Mouse (Mus musculus): Measurements from ENCODE around the gene Zdhhc18. TPM values are rescaled to one million over a fixed set of nuclear protein-coding genes. Genes with fewer than 3 reads are reported as not detected.

The Zdhhc18 gene
- total and polyA plus RNA-seq, 3 experiments: 6.7 to 15.6 TPM; not detected in 1

DNA sequence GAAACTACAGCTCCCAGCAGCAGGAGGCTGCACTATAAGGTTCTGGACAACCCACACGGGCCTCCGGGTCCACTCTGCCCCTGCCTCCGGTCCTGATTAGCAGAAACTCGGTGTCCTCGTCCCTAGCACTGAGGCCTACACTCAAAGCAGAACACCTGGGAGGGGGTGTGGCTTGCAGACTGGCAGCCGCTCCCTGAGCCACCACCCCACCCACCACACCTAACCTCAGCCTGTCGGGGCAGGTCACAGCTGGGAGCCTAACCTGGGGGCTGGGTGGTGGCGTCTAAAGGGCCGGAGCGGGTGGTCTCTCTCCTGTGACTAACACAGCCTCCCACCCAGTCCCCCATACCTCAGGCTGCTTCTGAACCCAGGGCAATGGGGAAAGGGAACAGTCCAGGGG lies 42.7 kb downstream of the Zdhhc18 start:
- no peak overlapping the region for H3K4me3 ChIP-seq (ENCODE audit: control insufficient read depth in 1 of 2, insufficient read depth in 1 of 2, low read depth in 2 of 2, low read length in 2 of 2)
- H3K36me3 ChIP-seq (ENCODE audit: control insufficient read depth in 1 of 2, insufficient read depth in 2 of 2, low read length in 2 of 2): no peaks in the 10 kb centered on the region
- H3K27me3 ChIP-seq (ENCODE audit: control insufficient read depth in 1 of 2, insufficient read depth in 2 of 2, low read length in 2 of 2): no peaks in the 10 kb centered on the region
- TF ChIP-seq ZMIZ1 (IDR thresholded peaks at IDR 0.05; ENCODE audit: low read depth, low read length): no peak
- TF ChIP-seq BHLHE40 (IDR thresholded peaks at IDR 0.05; ENCODE audit: borderline replicate concordance, low read depth, low read length): no peak
- TF ChIP-seq GABPA (IDR thresholded peaks at IDR 0.05; ENCODE audit: low read depth, low read length): no peak
- no peak for TF ChIP-seq ZC3H11A (IDR thresholded peaks at IDR 0.05; ENCODE audit: low read depth, low read length)
- no peak for TF ChIP-seq MAX (IDR thresholded peaks at IDR 0.05; ENCODE audit: low read length)
- TF ChIP-seq MXI1 (IDR thresholded peaks at IDR 0.05; ENCODE audit: low read depth, low read length): no peak
- no peak for TF ChIP-seq ZKSCAN1 (IDR thresholded peaks at IDR 0.05; ENCODE audit: low read depth, low read length)
- TF ChIP-seq ETS1 (IDR thresholded peaks at IDR 0.05; ENCODE audit: low read depth, low read length): no peak
- no peak for TF ChIP-seq CHD1 (IDR thresholded peaks at IDR 0.05; ENCODE audit: low read depth, low read length)
- H3K27ac ChIP-seq (ENCODE audit: control insufficient read depth, low read depth, low read length): no peak overlapping the region
- no peaks in the 10 kb centered on the region for H3K4me1 ChIP-seq (ENCODE audit: control insufficient read depth in 1 of 2, insufficient read depth in 2 of 2, low read length in 2 of 2)
- no peak overlapping the region for H3K9ac ChIP-seq (ENCODE audit: control insufficient read depth, low read depth, low read length, poor library complexity, severe bottlenecking)
- no peaks in the 10 kb centered on the region for H3K79me2 ChIP-seq (ENCODE audit: control insufficient read depth, insufficient read depth, low read length, poor library complexity)
- H3K9me3 ChIP-seq (replicated peaks; ENCODE audit: insufficient read depth, low read length): no peaks in the 10 kb centered on the region
- DNase-seq (ENCODE audit: low read depth, low spot score): no peak

DNA sequence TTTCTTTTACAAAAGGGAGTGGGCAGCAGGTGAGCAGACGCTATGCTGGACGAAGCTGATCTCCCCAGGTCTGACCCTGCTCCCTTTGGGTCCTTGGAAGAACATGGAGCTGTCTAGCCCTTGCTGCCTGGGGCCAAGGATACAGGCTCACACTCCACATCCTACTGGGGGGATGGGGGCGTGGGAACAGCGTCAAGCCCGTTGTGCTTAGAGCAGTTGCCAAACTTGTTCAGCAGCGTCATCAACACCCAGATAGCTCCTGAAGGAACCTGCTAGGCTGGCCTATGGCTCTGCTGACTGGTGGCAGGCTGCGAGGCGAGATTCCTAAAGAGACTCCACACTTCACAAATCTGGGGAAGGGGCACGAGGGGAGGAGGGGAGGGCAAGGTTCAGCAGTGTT lies 44.6 kb downstream of the Zdhhc18 start:
- DNase-seq (ENCODE audit: low read depth, low spot score): no peak
- Histone ChIP-seq H3K9me3 (replicated peaks; ENCODE audit: insufficient read depth, low read length) (no peaks in the 10 kb centered on the region), H3K79me2 (ENCODE audit: control insufficient read depth, insufficient read depth, low read length, poor library complexity) (no peaks in the 10 kb centered on the region), H3K27me3 (ENCODE audit: control insufficient read depth in 1 of 2, insufficient read depth in 2 of 2, low read length in 2 of 2) (no peaks in the 10 kb centered on the region), H3K9ac (ENCODE audit: control insufficient read depth, low read depth, low read length, poor library complexity, severe bottlenecking) (no peak overlapping the region), H3K4me3 (ENCODE audit: control insufficient read depth in 1 of 2, insufficient read depth in 1 of 2, low read depth in 2 of 2, low read length in 2 of 2) (no peak overlapping the region), H3K36me3 (ENCODE audit: control insufficient read depth in 1 of 2, insufficient read depth in 2 of 2, low read length in 2 of 2) (no peaks in the 10 kb centered on the region), H3K4me1 (ENCODE audit: control insufficient read depth in 1 of 2, insufficient read depth in 2 of 2, low read length in 2 of 2) (no peaks in the 10 kb centered on the region), H3K27ac (ENCODE audit: control insufficient read depth, low read depth, low read length) (no peak overlapping the region)
- TF ChIP-seq POLR2AphosphoS5 (IDR thresholded peaks at IDR 0.05; ENCODE audit: borderline replicate concordance, low read depth, low read length) (no peak), TCF12 (IDR thresholded peaks at IDR 0.05; ENCODE audit: low read depth, low read length) (no peak), GATA1 (IDR thresholded peaks at IDR 0.05; ENCODE audit: low read depth, low read length) (no peak), MYB (IDR thresholded peaks at IDR 0.05; ENCODE audit: low read depth, low read length) (no peak), USF1 (IDR thresholded peaks at IDR 0.05; ENCODE audit: low read depth, low read length) (no peak), MXI1 (IDR thresholded peaks at IDR 0.05; ENCODE audit: low read depth, low read length) (no peak), HCFC1 (IDR thresholded peaks at IDR 0.05; ENCODE audit: low read depth, low read length) (no peak), CTCF (IDR thresholded peaks at IDR 0.05 in 2 of 3, conservative IDR thresholded peaks at IDR 0.05 in 1 of 3; ENCODE audit: control insufficient read depth in 1 of 3, insufficient read depth in 1 of 3, low read depth in 2 of 3, low read length in 3 of 3, poor library complexity in 1 of 3, severe bottlenecking in 1 of 3) (no peak), CHD1 (IDR thresholded peaks at IDR 0.05; ENCODE audit: low read depth, low read length) (no peak), EP300 (IDR thresholded peaks at IDR 0.05; ENCODE audit: low read depth in 1 of 2, low read length in 2 of 2) (no peak), MYC (IDR thresholded peaks at IDR 0.05; ENCODE audit: low read depth, low read length) (no peak), POLR2A (IDR thresholded peaks at IDR 0.05; ENCODE audit: control insufficient read depth in 1 of 2, insufficient read depth in 1 of 2, low read depth in 1 of 2, low read length in 2 of 2, poor library complexity in 1 of 2) (no peak), UBTF (IDR thresholded peaks at IDR 0.05; ENCODE audit: borderline replicate concordance, insufficient read depth, low read depth, low read length) (no peak), ZNF384 (IDR thresholded peaks at IDR 0.05; ENCODE audit: low read depth, low read length) (no peak)
